Mouse (Mus musculus): ENCODE data around the gene Lyve1. TPM values are rescaled to one million over a fixed set of nuclear protein-coding genes. Genes with fewer than 3 reads are reported as not detected.
"Not testable (repeated sequence)": the region's sequence is repeated elsewhere in the genome, so short reads cannot be mapped to it uniquely, and the experiment has no call there.

Lyve1 gene
- 2.8 and 5.2 TPM in 2 replicates for polyA plus RNA-seq (2015; fragmentation: Nextera tagmentation; extraction: Ambion mirVana)

- no peak for ATAC-seq (ENCODE audit: insufficient number of reproducible peaks, insufficient read depth, low FRiP score, low TSS enrichment, low read depth)
- Histone ChIP-seq H3K36me3 (no peaks in the 10 kb centered on the region), H3K27me3 (no peaks in the 10 kb centered on the region), H3K4me1 (0 out of 2 replicates have a peak, but pooled peaks cover 6% of the 10 kb centered on the region), H3K4me2 (no peak within 1 kb of the TSS), H3K9me3 (0 out of 2 replicates have a peak, but pooled peaks cover 3% of the 10 kb centered on the region), H3K9ac (no peak within 1 kb of the TSS), H3K4me3 (no peak within 1 kb of the TSS), H3K27ac (no peak within 1 kb of the TSS)
- 74% methylated on average over 12 of the region's 12 CpGs for WGBS
Measured at GRCm38 (mm10) chr7:110862751-110863289, at the start of gene Lyve1. Gene Lyve1, minus strand, starts transcription at chr7:110863239.

GRCm38 (mm10) chr7:110908209-110909144 lies 45.4 kb upstream of the Lyve1 start:
- Histone ChIP-seq H3K36me3 (no peaks in the 10 kb centered on the region), H3K27me3 (no peaks in the 10 kb centered on the region), H3K4me1 (no peaks in the 10 kb centered on the region), H3K9ac (no peak overlapping the region), H3K4me2 (no peak overlapping the region), H3K4me3 (no peak overlapping the region), H3K27ac (no peak overlapping the region), H3K9me3 (no peaks in the 10 kb centered on the region)
- 77% methylated on average over 8 of the region's 8 CpGs for WGBS
- no peak for ATAC-seq (ENCODE audit: insufficient number of reproducible peaks, insufficient read depth, low FRiP score, low TSS enrichment, low read depth)

GRCm38 (mm10) chr7:110906566-110906965 lies 43.5 kb upstream of the Lyve1 start:
- H3K9ac ChIP-seq, result no peak overlapping the region
- WGBS, result 79% methylated on average over 2 of the region's 2 CpGs
- H3K27ac ChIP-seq, result no peak overlapping the region
- H3K4me1 ChIP-seq, result no peaks in the 10 kb centered on the region
- no peaks in the 10 kb centered on the region for H3K9me3 ChIP-seq
- H3K36me3 ChIP-seq, result no peaks in the 10 kb centered on the region
- H3K4me3 ChIP-seq, result no peak overlapping the region
- H3K27me3 ChIP-seq, result no peaks in the 10 kb centered on the region
- no peak overlapping the region for H3K4me2 ChIP-seq
- ATAC-seq (ENCODE audit: insufficient number of reproducible peaks, insufficient read depth, low FRiP score, low TSS enrichment, low read depth), result no peak

GRCm38 (mm10) chr7:110903226-110903625 lies 40.2 kb upstream of the Lyve1 start:
- Histone ChIP-seq H3K4me1 (no peaks in the 10 kb centered on the region), H3K9ac (no peak overlapping the region), H3K4me2 (no peak overlapping the region), H3K27me3 (no peaks in the 10 kb centered on the region), H3K36me3 (no peaks in the 10 kb centered on the region), H3K27ac (no peak overlapping the region), H3K9me3 (no peaks in the 10 kb centered on the region), H3K4me3 (no peak overlapping the region)
- WGBS, result 77% methylated on average over 7 of the region's 7 CpGs
- ATAC-seq (ENCODE audit: insufficient number of reproducible peaks, insufficient read depth, low FRiP score, low TSS enrichment, low read depth), result no peak

- Histone ChIP-seq H3K4me3 (no peak overlapping the region), H3K36me3 (no peaks in the 10 kb centered on the region), H3K27me3 (no peaks in the 10 kb centered on the region), H3K4me1 (no peaks in the 10 kb centered on the region), H3K9ac (no peak overlapping the region), H3K9me3 (no peaks in the 10 kb centered on the region), H3K4me2 (no peak overlapping the region), H3K27ac (no peak overlapping the region)
- ATAC-seq (ENCODE audit: insufficient number of reproducible peaks, insufficient read depth, low FRiP score, low TSS enrichment, low read depth), result no peak
- 86% methylated on average over 8 of the region's 8 CpGs for WGBS
Measured at GRCm38 (mm10) chr7:110897202-110897601, 34.2 kb upstream of the Lyve1 start.

- Histone ChIP-seq H3K9me3 (no peaks in the 10 kb centered on the region), H3K27ac (no peak overlapping the region), H3K9ac (no peak overlapping the region), H3K4me2 (no peak overlapping the region), H3K4me3 (no peak overlapping the region), H3K36me3 (no peaks in the 10 kb centered on the region), H3K4me1 (no peaks in the 10 kb centered on the region), H3K27me3 (no peaks in the 10 kb centered on the region)
- no peak for ATAC-seq (ENCODE audit: insufficient number of reproducible peaks, insufficient read depth, low FRiP score, low TSS enrichment, low read depth)
- WGBS, result 89% methylated on average over 7 of the region's 7 CpGs
Measured at GRCm38 (mm10) chr7:110896453-110896852, 33.4 kb upstream of the Lyve1 start.

GRCm38 (mm10) chr7:110895772-110896171 lies 32.7 kb upstream of the Lyve1 start:
- WGBS, result 70% methylated on average over 10 of the region's 10 CpGs
- H3K27me3 ChIP-seq; ATAC-seq (ENCODE audit: insufficient number of reproducible peaks, insufficient read depth, low FRiP score, low TSS enrichment, low read depth); H3K4me3 ChIP-seq; H3K9ac ChIP-seq; H3K36me3 ChIP-seq; H3K4me1 ChIP-seq; H3K27ac ChIP-seq; H3K4me2 ChIP-seq; H3K9me3 ChIP-seq: not testable (repeated sequence)

GRCm38 (mm10) chr7:110894673-110895072 lies 31.6 kb upstream of the Lyve1 start:
- Histone ChIP-seq H3K9ac (no peak overlapping the region), H3K27ac (no peak overlapping the region), H3K4me1 (no peaks in the 10 kb centered on the region), H3K9me3 (no peaks in the 10 kb centered on the region), H3K4me2 (no peak overlapping the region), H3K27me3 (no peaks in the 10 kb centered on the region), H3K4me3 (no peak overlapping the region), H3K36me3 (no peaks in the 10 kb centered on the region)
- no peak for ATAC-seq (ENCODE audit: insufficient number of reproducible peaks, insufficient read depth, low FRiP score, low TSS enrichment, low read depth)
- WGBS, result 91% methylated on average over 9 of the region's 9 CpGs

- Histone ChIP-seq H3K9ac (no peak overlapping the region), H3K27ac (no peak overlapping the region), H3K4me1 (no peaks in the 10 kb centered on the region), H3K36me3 (no peaks in the 10 kb centered on the region), H3K4me2 (no peak overlapping the region), H3K9me3 (no peaks in the 10 kb centered on the region), H3K27me3 (no peaks in the 10 kb centered on the region), H3K4me3 (no peak overlapping the region)
- 82% methylated on average over 10 of the region's 10 CpGs for WGBS
- no peak for ATAC-seq (ENCODE audit: insufficient number of reproducible peaks, insufficient read depth, low FRiP score, low TSS enrichment, low read depth)
Measured at GRCm38 (mm10) chr7:110893943-110894610, 31.0 kb upstream of the Lyve1 start.

GRCm38 (mm10) chr7:110891501-110891986 lies 28.5 kb upstream of the Lyve1 start:
- no peaks in the 10 kb centered on the region for H3K4me1 ChIP-seq
- no peak overlapping the region for H3K27ac ChIP-seq
- ATAC-seq (ENCODE audit: insufficient number of reproducible peaks, insufficient read depth, low FRiP score, low TSS enrichment, low read depth), result no peak
- 68% methylated on average over 9 of the region's 9 CpGs for WGBS
- H3K9ac ChIP-seq, result no peak overlapping the region
- H3K27me3 ChIP-seq, result no peaks in the 10 kb centered on the region
- H3K4me2 ChIP-seq, result no peak overlapping the region
- no peaks in the 10 kb centered on the region for H3K36me3 ChIP-seq
- H3K9me3 ChIP-seq, result no peaks in the 10 kb centered on the region
- no peak overlapping the region for H3K4me3 ChIP-seq

- Histone ChIP-seq H3K4me2 (no peak overlapping the region), H3K4me1 (0 out of 2 replicates have a peak, but pooled peaks cover 2% of the 10 kb centered on the region), H3K27ac (no peak overlapping the region), H3K9me3 (no peaks in the 10 kb centered on the region), H3K27me3 (no peaks in the 10 kb centered on the region), H3K36me3 (no peaks in the 10 kb centered on the region), H3K4me3 (no peak overlapping the region), H3K9ac (no peak overlapping the region)
- 75% methylated on average over 2 of the region's 2 CpGs for WGBS
- ATAC-seq (ENCODE audit: insufficient number of reproducible peaks, insufficient read depth, low FRiP score, low TSS enrichment, low read depth), result no peak
Measured at GRCm38 (mm10) chr7:110881746-110882333, 18.8 kb upstream of the Lyve1 start.
